Mouse (Mus musculus) G1E (cell line): ENCODE results near the gene Atg101.

ENCODE experiments used
- CTCF ChIP-seq: IDR thresholded peaks from 2 replicates; pipeline ENCODE4 v1.5.1; 2012; ENCODE audit warnings: low read depth, low read length, inconsistent platforms, mixed read lengths
- GATA1 ChIP-seq: IDR thresholded peaks from 2 replicates; pipeline ENCODE4 v1.6.1; 2012; ENCODE audit warnings: borderline replicate concordance, low read length, inconsistent platforms, mixed read lengths
- GATA2 ChIP-seq: IDR thresholded peaks from 2 replicates; pipeline ENCODE4 v1.6.1; 2012; ENCODE audit warnings: low read depth, low read length, inconsistent platforms, borderline replicate concordance
- POLR2AphosphoS5 ChIP-seq: IDR thresholded peaks from 2 replicates; pipeline ENCODE4 v1.6.1; 2012; ENCODE audit warnings: low read depth, low read length, inconsistent platforms; ENCODE audit not compliant: insufficient replicate concordance
- TAL1 ChIP-seq: conservative IDR thresholded peaks from 2 replicates; pipeline ENCODE4 v1.6.1; 2012; ENCODE audit warnings: low read depth, low read length, inconsistent platforms, mixed read lengths

- no peak for TF ChIP-seq CTCF
- TF ChIP-seq GATA1, result no peak
- no peak for TF ChIP-seq TAL1
- TF ChIP-seq GATA2, result no peak
- no peak for TF ChIP-seq POLR2AphosphoS5
Measured at GRCm38 (mm10) chr15:101325991-101326534, 42.0 kb downstream of the Atg101 start.
